Mouse (Mus musculus): ENCODE results near the gene Elmo1.

DNA sequence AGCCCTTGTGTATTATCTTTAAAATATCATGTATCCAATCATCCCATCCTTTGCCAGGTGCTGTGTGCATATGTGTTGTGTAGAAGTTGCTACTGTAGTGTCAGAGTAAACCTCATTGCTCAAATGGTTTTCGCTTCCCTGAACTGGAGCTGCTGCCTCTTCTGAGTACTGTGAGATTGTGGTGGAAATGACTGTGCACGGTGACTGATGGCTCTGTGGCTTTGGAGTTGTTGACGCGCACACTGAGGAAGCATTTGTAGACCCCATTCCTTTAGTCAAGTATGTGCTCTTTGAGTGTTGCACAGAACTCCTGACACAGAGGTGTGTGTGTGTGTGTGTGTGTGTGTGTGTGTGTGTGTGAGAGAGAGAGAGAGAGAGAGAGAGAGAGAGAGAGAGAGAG lies 166.2 kb downstream of the Elmo1 start:
- no peak for TF ChIP-seq GATA1 (IDR thresholded peaks at IDR 0.05; ENCODE audit: low read length)
- TF ChIP-seq TAL1 (IDR thresholded peaks at IDR 0.05; ENCODE audit: low read length), result no peak
